Mouse (Mus musculus): ENCODE measurements around the gene Sphkap. TPM values are rescaled to one million over a fixed set of nuclear protein-coding genes. Genes with fewer than 3 reads are reported as not detected.

Gene Sphkap
- polyA plus RNA-seq, 1 experiment from 2014 or later, result 0.09 TPM

DNA sequence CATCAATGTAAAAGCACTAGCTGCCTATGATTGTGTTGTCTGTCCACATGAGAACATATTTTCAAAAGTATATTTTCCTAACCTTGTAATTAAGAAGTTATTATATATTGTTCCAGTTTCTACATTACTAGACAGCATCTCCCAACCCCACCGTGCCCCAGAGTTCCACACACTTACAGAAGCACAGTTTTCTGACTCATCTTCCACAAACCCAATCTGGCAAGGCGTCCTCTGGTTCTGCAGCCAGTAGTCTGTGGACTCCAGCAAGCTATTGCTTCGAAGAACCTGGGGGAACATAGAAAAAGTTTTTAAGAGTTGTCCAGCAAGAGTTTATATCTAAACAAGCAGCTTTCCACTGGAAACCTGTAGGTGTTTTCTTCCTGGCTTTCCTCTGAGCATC is 68.6 kb downstream of the Sphkap start:
- ATAC-seq (ENCODE audit: insufficient number of reproducible peaks, low FRiP score, low TSS enrichment, low read depth), result no peak
- Histone ChIP-seq H3K4me2 (ENCODE audit: low read depth, severe bottlenecking) (no peak overlapping the region), H3K4me1 (ENCODE audit: control insufficient read depth, insufficient read depth, low read length) (no peaks in the 10 kb centered on the region), H3K4me3 (ENCODE audit: low read depth, low read length) (no peak overlapping the region), H3K27ac (replicated peaks; ENCODE audit: low read depth, low read length) (no peak overlapping the region), H3K9ac (ENCODE audit: low read length) (no peak overlapping the region), H3K27me3 (ENCODE audit: control insufficient read depth, insufficient read depth, low read length) (no peaks in the 10 kb centered on the region), H3K9me3 (ENCODE audit: control insufficient read depth, low read length) (no peaks in the 10 kb centered on the region), H3K36me3 (ENCODE audit: control insufficient read depth, insufficient read depth, low read length) (no peaks in the 10 kb centered on the region)
- no peak for DNase-seq (ENCODE audit: low spot score)
- 87% methylated on average over 3 of the region's 3 CpGs for WGBS

DNA sequence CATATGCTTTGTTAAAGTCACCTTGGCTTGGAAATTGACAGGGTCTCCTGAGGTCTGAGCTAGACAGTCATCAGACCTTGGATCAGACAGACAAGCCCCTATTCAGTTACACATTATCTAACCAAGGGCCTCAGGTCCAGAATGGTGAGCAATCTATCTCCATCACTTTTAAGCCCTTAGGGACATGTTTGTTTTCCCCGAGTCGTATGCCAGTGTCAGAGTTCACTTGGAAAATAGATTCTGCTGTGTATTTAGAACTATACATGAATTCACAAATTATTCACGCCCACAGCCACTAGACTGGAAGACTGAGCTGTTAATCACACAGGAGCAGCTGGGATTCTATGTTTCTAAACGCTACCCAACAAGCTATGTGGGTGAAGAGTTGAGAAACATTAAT is 91.1 kb downstream of the Sphkap start:
- Histone ChIP-seq H3K4me2 (ENCODE audit: low read depth, severe bottlenecking) (no peak overlapping the region), H3K9me3 (ENCODE audit: control insufficient read depth, low read length) (no peaks in the 10 kb centered on the region), H3K36me3 (ENCODE audit: control insufficient read depth, insufficient read depth, low read length) (no peaks in the 10 kb centered on the region), H3K27ac (replicated peaks; ENCODE audit: low read depth, low read length) (no peak overlapping the region), H3K4me1 (ENCODE audit: control insufficient read depth, insufficient read depth, low read length) (no peaks in the 10 kb centered on the region), H3K9ac (ENCODE audit: low read length) (no peak overlapping the region), H3K4me3 (ENCODE audit: low read depth, low read length) (no peak overlapping the region), H3K27me3 (ENCODE audit: control insufficient read depth, insufficient read depth, low read length) (no peaks in the 10 kb centered on the region)
- DNase-seq (ENCODE audit: low spot score) (no peak), ATAC-seq (ENCODE audit: insufficient number of reproducible peaks, low FRiP score, low TSS enrichment, low read depth) (no peak)
- WGBS, result 59% methylated on average over 4 of the region's 4 CpGs

DNA sequence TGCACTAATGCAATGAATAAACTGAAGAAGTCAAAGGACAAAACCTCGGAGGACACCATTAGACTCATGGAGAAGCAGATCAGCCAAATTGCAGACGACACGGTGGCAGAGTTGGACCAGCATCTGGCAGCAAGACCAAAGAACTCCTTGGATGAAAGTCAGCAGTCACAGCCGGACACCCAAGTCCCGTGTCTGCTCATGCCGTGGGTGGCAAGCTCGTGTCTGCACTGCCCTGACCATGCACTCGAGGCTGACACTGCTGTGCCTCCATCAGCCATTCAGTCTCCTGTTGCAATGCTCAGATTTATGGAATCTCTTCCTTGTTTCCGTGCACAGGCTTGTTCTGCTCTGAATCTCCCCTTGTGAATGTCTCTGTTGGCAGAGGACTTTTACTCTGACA is 92.9 kb downstream of the Sphkap start:
- no peaks in the 10 kb centered on the region for H3K27me3 ChIP-seq (ENCODE audit: control insufficient read depth, insufficient read depth, low read length)
- no peaks in the 10 kb centered on the region for H3K9me3 ChIP-seq (ENCODE audit: control insufficient read depth, low read length)
- H3K4me2 ChIP-seq (ENCODE audit: low read depth, severe bottlenecking), result no peak overlapping the region
- 85% methylated on average over 9 of the region's 9 CpGs for WGBS
- no peaks in the 10 kb centered on the region for H3K4me1 ChIP-seq (ENCODE audit: control insufficient read depth, insufficient read depth, low read length)
- no peak overlapping the region for H3K27ac ChIP-seq (replicated peaks; ENCODE audit: low read depth, low read length)
- no peaks in the 10 kb centered on the region for H3K36me3 ChIP-seq (ENCODE audit: control insufficient read depth, insufficient read depth, low read length)
- H3K9ac ChIP-seq (ENCODE audit: low read length), result no peak overlapping the region
- ATAC-seq (ENCODE audit: insufficient number of reproducible peaks, low FRiP score, low TSS enrichment, low read depth) (no peak), DNase-seq (ENCODE audit: low spot score) (no peak)
- no peak overlapping the region for H3K4me3 ChIP-seq (ENCODE audit: low read depth, low read length)

DNA sequence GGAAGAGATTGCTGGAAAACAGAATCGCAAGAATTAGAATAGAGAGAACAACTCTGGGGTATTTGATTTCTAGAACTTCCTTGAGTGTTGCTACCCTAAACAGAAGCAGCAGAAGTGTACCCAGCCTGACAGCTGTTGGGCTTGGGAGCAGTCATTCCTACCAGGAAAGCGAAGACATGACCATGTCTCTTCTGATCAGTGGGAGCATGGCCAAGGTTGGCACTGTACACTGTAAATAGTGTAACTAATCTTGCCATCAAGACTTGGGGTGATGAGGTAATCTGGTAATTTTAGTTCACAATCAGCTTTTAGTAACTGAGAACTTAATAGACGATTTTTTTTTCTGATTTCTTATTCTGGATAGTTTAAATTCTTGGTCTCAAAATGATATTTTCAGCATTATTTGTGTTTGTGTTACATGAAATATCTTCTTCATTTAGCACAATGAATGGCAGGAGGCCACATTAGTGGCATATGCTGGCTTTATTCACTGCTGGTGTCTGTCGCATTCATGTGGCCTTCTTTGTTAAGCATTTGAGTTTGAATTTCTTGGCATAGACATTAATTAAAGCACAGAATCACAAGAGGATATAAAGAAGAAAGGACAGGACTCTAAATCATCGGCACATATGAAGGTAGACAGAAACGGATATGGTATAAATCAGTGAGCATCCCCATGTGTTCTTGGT is 96.2 kb downstream of the Sphkap start:
- Histone ChIP-seq H3K27me3 (ENCODE audit: control insufficient read depth, insufficient read depth, low read length) (no peaks in the 10 kb centered on the region), H3K9me3 (ENCODE audit: control insufficient read depth, low read length) (no peaks in the 10 kb centered on the region), H3K4me2 (ENCODE audit: low read depth, severe bottlenecking) (no peak overlapping the region), H3K4me3 (ENCODE audit: low read depth, low read length) (no peak overlapping the region), H3K4me1 (ENCODE audit: control insufficient read depth, insufficient read depth, low read length) (no peaks in the 10 kb centered on the region), H3K27ac (replicated peaks; ENCODE audit: low read depth, low read length) (no peak overlapping the region), H3K9ac (ENCODE audit: low read length) (no peak overlapping the region), H3K36me3 (ENCODE audit: control insufficient read depth, insufficient read depth, low read length) (no peaks in the 10 kb centered on the region)
- WGBS, result 87% methylated on average over 6 of the region's 6 CpGs
- no peak for DNase-seq (ENCODE audit: low spot score)
- ATAC-seq (ENCODE audit: insufficient number of reproducible peaks, low FRiP score, low TSS enrichment, low read depth), result no peak

DNA sequence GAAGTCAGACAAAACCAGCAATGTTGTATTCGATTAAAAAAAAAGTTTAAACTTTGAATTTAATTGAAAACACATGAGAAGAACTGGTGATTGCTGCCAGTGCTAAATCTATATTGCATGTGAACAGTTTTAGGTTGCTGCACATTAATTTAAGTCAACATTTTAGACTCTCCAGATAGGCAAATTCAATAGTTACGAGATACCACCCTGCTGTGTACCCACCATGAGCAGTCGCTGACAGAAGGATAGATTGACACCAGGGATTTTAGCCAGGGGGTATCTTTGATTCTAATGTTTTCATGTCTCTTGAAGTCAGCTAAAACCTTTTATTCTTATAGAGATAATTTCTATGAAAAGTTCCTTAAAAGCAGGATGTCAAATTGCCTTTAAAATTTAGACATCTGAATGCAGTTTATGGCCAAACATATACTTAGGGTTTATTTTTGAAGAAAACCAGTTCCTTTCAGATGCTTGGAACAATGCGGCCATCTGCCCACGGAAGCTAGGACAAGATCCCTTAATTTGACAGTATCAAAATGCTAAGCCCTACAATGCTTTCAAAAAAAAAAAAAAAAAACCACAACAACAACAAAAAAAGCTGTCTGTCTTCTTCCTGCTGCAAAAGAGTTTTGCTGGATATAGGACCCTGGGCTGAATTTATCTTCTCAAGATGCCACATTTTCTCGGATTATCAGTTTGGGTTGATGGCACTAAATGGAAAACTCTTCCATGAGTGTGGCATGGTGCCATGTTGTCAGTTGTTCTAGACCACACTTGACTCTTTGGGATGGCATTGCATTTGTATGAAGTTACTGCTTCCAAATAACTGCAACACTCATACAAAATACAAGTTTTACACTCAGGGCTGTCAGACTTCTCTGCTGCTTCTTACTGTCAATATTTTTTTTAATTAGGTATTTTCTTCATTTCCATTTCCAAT is 110.6 kb downstream of the Sphkap start:
- no peak overlapping the region for H3K4me3 ChIP-seq (ENCODE audit: low read depth, low read length)
- no peak overlapping the region for H3K4me2 ChIP-seq (ENCODE audit: low read depth, severe bottlenecking)
- WGBS, result 72% methylated on average over 6 of the region's 6 CpGs
- no peak overlapping the region for H3K9ac ChIP-seq (ENCODE audit: low read length)
- no peaks in the 10 kb centered on the region for H3K27me3 ChIP-seq (ENCODE audit: control insufficient read depth, insufficient read depth, low read length)
- DNase-seq (ENCODE audit: low spot score) (no peak), ATAC-seq (ENCODE audit: insufficient number of reproducible peaks, low FRiP score, low TSS enrichment, low read depth) (no peak)
- H3K27ac ChIP-seq (replicated peaks; ENCODE audit: low read depth, low read length), result no peak overlapping the region
- no peaks in the 10 kb centered on the region for H3K4me1 ChIP-seq (ENCODE audit: control insufficient read depth, insufficient read depth, low read length)
- no peaks in the 10 kb centered on the region; the same call in 1 of the 2 replicates for H3K9me3 ChIP-seq (ENCODE audit: control insufficient read depth, low read length)
- no peaks in the 10 kb centered on the region for H3K36me3 ChIP-seq (ENCODE audit: control insufficient read depth, insufficient read depth, low read length)

DNA sequence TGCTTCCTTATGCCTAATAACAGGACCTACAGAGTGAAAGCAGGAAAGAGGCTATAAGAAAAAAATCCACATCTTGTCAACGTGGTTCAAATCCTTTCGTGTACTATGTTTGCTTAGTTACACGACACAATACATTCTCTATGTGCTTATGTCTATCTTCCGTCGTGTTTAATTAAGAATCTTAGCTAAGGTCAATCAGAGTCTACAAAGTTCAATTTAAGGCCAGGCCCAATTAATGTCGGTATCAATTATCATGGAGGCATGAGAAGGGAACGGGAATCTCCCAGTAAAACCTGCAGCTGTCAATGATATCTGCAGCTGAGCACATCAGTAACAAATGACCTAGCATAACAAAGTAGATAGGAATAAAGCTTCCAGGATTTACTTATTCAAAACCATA is 122.1 kb downstream of the Sphkap start:
- WGBS, result 88% methylated on average over 7 of the region's 7 CpGs
- H3K4me1 ChIP-seq (ENCODE audit: control insufficient read depth, insufficient read depth, low read length), result no peaks in the 10 kb centered on the region
- no peak for ATAC-seq (ENCODE audit: insufficient number of reproducible peaks, low FRiP score, low TSS enrichment, low read depth)

DNA sequence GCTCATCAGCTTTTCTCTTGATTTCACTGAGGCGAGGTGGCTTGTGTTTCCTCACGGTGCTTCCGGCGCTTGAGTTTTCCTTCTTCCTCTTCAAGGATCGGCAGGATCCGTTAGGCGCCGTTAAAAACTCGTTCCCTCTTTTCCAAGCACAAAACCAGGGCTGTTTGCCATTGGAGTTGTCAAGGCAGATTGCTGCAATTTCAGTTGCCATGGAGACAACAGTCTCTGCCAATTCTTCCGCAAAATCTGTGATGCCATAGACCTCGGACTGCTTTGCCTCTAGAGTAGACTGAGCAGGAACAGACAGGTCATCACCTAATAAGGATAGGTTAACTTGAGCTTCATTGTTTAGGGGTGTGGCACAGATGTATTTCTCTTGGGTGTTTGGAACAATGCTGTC is 131.0 kb downstream of the Sphkap start:
- no peak for ATAC-seq (ENCODE audit: insufficient number of reproducible peaks, low FRiP score, low TSS enrichment, low read depth)
- Histone ChIP-seq H3K4me3 (ENCODE audit: low read depth, low read length) (no peak overlapping the region), H3K4me1 (ENCODE audit: control insufficient read depth, insufficient read depth, low read length) (no peaks in the 10 kb centered on the region), H3K9me3 (ENCODE audit: control insufficient read depth, low read length) (no peaks in the 10 kb centered on the region), H3K27ac (replicated peaks; ENCODE audit: low read depth, low read length) (no peak overlapping the region), H3K36me3 (ENCODE audit: control insufficient read depth, insufficient read depth, low read length) (no peaks in the 10 kb centered on the region), H3K4me2 (ENCODE audit: low read depth, severe bottlenecking) (no peak overlapping the region), H3K9ac (ENCODE audit: low read length) (no peak overlapping the region), H3K27me3 (ENCODE audit: control insufficient read depth, insufficient read depth, low read length) (no peaks in the 10 kb centered on the region)
- 87% methylated on average over 11 of the region's 11 CpGs for WGBS
- no peak for DNase-seq (ENCODE audit: low spot score)

More for the DNA sequence above, 122.1 kb downstream of the Sphkap start:
- Histone ChIP-seq H3K4me3 (ENCODE audit: low read depth, low read length) (no peak overlapping the region), H3K36me3 (ENCODE audit: control insufficient read depth, insufficient read depth, low read length) (no peaks in the 10 kb centered on the region), H3K9ac (ENCODE audit: low read length) (no peak overlapping the region), H3K27me3 (ENCODE audit: control insufficient read depth, insufficient read depth, low read length) (no peaks in the 10 kb centered on the region), H3K9me3 (ENCODE audit: control insufficient read depth, low read length) (no peaks in the 10 kb centered on the region), H3K27ac (replicated peaks; ENCODE audit: low read depth, low read length) (no peak overlapping the region), H3K4me2 (ENCODE audit: low read depth, severe bottlenecking) (no peak overlapping the region)
- DNase-seq (ENCODE audit: low spot score), result no peak

DNA sequence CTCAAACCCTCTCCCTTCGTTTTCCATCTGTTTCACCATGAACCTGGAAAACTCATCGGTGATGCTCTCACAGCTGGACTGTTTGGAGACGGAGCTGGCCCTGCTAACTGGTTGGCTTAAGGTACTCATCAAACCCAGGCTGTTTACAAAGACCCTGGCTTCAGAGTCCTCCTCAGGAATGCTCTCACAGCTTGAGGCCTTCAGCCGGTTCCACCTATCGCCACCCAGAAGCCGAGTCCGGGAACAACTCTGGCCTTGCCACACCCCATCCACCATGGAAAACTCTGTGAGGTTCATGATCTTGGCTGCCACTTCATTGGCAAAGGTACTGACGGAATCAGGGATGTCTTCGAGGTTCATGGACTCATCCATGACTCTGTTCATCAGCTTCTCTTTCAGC is 131.4 kb downstream of the Sphkap start:
- no peaks in the 10 kb centered on the region for H3K9me3 ChIP-seq (ENCODE audit: control insufficient read depth, low read length)
- H3K4me1 ChIP-seq (ENCODE audit: control insufficient read depth, insufficient read depth, low read length), result no peaks in the 10 kb centered on the region
- no peak overlapping the region for H3K4me2 ChIP-seq (ENCODE audit: low read depth, severe bottlenecking)
- DNase-seq (ENCODE audit: low spot score) (no peak), ATAC-seq (ENCODE audit: insufficient number of reproducible peaks, low FRiP score, low TSS enrichment, low read depth) (no peak)
- no peaks in the 10 kb centered on the region for H3K27me3 ChIP-seq (ENCODE audit: control insufficient read depth, insufficient read depth, low read length)
- WGBS, result 90% methylated on average over 9 of the region's 9 CpGs
- no peak overlapping the region for H3K27ac ChIP-seq (replicated peaks; ENCODE audit: low read depth, low read length)
- H3K9ac ChIP-seq (ENCODE audit: low read length), result no peak overlapping the region
- no peak overlapping the region for H3K4me3 ChIP-seq (ENCODE audit: low read depth, low read length)
- H3K36me3 ChIP-seq (ENCODE audit: control insufficient read depth, insufficient read depth, low read length), result no peaks in the 10 kb centered on the region

Data from limb, embryonic 11.5 days (tissue).